Mouse (Mus musculus) midbrain, postnatal 0 days (tissue): ENCODE measurements around the gene Rasgrf1. TPM values are rescaled to one million over a fixed set of nuclear protein-coding genes. Genes with fewer than 3 reads are reported as not detected.

Source experiments
- ATAC-seq: fragments of 200-750 bp; cut with Nextera tagmentation; 2 replicates; pipeline ENCODE4 v1.8.0; 2017; ENCODE audit warnings: moderate number of reproducible peaks, mild to moderate bottlenecking, moderate TSS enrichment, moderate library complexity; ENCODE audit not compliant: low FRiP score
- DNase-seq: peaks from one replicate; pipeline ENCODE4 v3.0.0-alpha.2; 2015; ENCODE audit warnings: low spot score
- H3K27ac ChIP-seq: fragments of 300-500 bp; sonication (generic); 2 replicates; pipeline ENCODE4 v1.5.1; 2014; ENCODE audit warnings: low read depth, mild to moderate bottlenecking, low read length, mixed read lengths
- H3K27me3 ChIP-seq: fragments of 300-500 bp; sonication (generic); 2 replicates; pipeline ENCODE4 v1.6.1; 2014; ENCODE audit warnings: low read length, control low read depth, mixed read lengths; ENCODE audit not compliant: insufficient read depth
- H3K36me3 ChIP-seq: fragments of 300-500 bp; sonication (generic); 2 replicates; pipeline ENCODE4 v1.6.1; 2014; ENCODE audit warnings: low read length, control low read depth, mixed read lengths; ENCODE audit not compliant: insufficient read depth
- H3K4me1 ChIP-seq: fragments of 300-500 bp; sonication (generic); 2 replicates; pipeline ENCODE4 v1.6.1; 2014; ENCODE audit warnings: mild to moderate bottlenecking, control low read depth, antibody characterized with exemption, low read length, mixed read lengths; ENCODE audit not compliant: insufficient read depth
- H3K4me2 ChIP-seq: fragments of 300-500 bp; sonication (generic); 2 replicates; pipeline ENCODE4 v1.6.1; 2014; ENCODE audit warnings: low read depth, mild to moderate bottlenecking, low read length, mixed read lengths; ENCODE audit not compliant: poor library complexity, severe bottlenecking
- H3K4me3 ChIP-seq: fragments of 300-500 bp; sonication (generic); 2 replicates; pipeline ENCODE4 v1.5.1; 2014; ENCODE audit warnings: low read depth, mild to moderate bottlenecking, low read length, moderate library complexity
- H3K9ac ChIP-seq: fragments of 300-500 bp; sonication (generic); replicated peaks from 2 replicates; pipeline ENCODE4 v1.6.1; 2014; ENCODE audit warnings: mild to moderate bottlenecking, low read length, moderate library complexity, mixed read lengths; ENCODE audit not compliant: poor library complexity, severe bottlenecking
- H3K9me3 ChIP-seq: fragments of 300-500 bp; sonication (generic); 2 replicates; pipeline ENCODE4 v1.6.1; 2016; ENCODE audit warnings: low read length, control low read depth
- CTCF ChIP-seq: IDR thresholded peaks from 2 replicates; pipeline ENCODE4 v1.5.1; 2016; ENCODE audit warnings: antibody characterized with exemption, mild to moderate bottlenecking
- WGBS: fragments of 180-500 bp; shearing (Covaris S2); extraction: QIAGEN DNeasy Blood & Tissue Kit; methylation state at CpG from one replicate; pipeline ENCODE4 v1.1.7; 2014; 5-methylcytosine and 5-hydroxymethylcytosine counted together
- polyA plus RNA-seq: library from polyadenylated mRNA; unstranded; fragments of >200 nt; fragmentation: Nextera tagmentation; extraction: Ambion mirVana; gene quantifications from 2 replicates; pipeline ENCODE4 v1.2.1, GENCODE M21; 2015
- total RNA-seq: library from RNA; depleted of rRNA; stranded (reverse); fragments of >200 nt; gene quantifications from 2 replicates; pipeline ENCODE4 v1.2.3, GENCODE M21; 2014

Rasgrf1 gene
- total and polyA plus RNA-seq, 2 experiments from 2014 or later = 24.0 to 40.8 TPM

- Histone ChIP-seq H3K27ac (no peak overlapping the region), H3K9ac (no peak overlapping the region), H3K27me3 (no peaks in the 10 kb centered on the region), H3K4me1 (no peaks in the 10 kb centered on the region), H3K4me3 (no peak overlapping the region), H3K4me2 (no peak overlapping the region), H3K9me3 (no peaks in the 10 kb centered on the region), H3K36me3 (no peaks in the 10 kb centered on the region)
- ATAC-seq = no peak
- no peak for TF ChIP-seq CTCF
- WGBS = 92% methylated on average over 9 of the region's 9 CpGs
- no peak for DNase-seq
These were observed 37.1 kb downstream of the Rasgrf1 start for GRCm38 (mm10) chr9:89946830-89947229.

GRCm38 (mm10) chr9:89948602-89949001, 38.9 kb downstream of the Rasgrf1 start:
- Histone ChIP-seq H3K27me3 (no peaks in the 10 kb centered on the region), H3K9me3 (no peaks in the 10 kb centered on the region), H3K9ac (no peak overlapping the region), H3K4me2 (no peak overlapping the region), H3K36me3 (no peaks in the 10 kb centered on the region), H3K4me1 (no peaks in the 10 kb centered on the region), H3K4me3 (no peak overlapping the region), H3K27ac (no peak overlapping the region)
- WGBS = 69% methylated on average over 5 of the region's 5 CpGs
- no peak for DNase-seq
- ATAC-seq = no peak
- TF ChIP-seq CTCF = no peak

GRCm38 (mm10) chr9:89953596-89954215, 44.0 kb downstream of the Rasgrf1 start:
- WGBS = 96% methylated on average over 22 of the region's 22 CpGs
- Histone ChIP-seq H3K36me3 (no peaks in the 10 kb centered on the region), H3K9me3 (no peaks in the 10 kb centered on the region), H3K27ac (no peak overlapping the region), H3K9ac (no peak overlapping the region), H3K4me2 (no peak overlapping the region), H3K27me3 (no peaks in the 10 kb centered on the region), H3K4me1 (no peaks in the 10 kb centered on the region), H3K4me3 (no peak overlapping the region)
- no peak for ATAC-seq
- DNase-seq = no peak
- TF ChIP-seq CTCF = no peak

GRCm38 (mm10) chr9:89954860-89955479, 45.3 kb downstream of the Rasgrf1 start:
- no peak overlapping the region for H3K27ac ChIP-seq
- TF ChIP-seq CTCF = no peak
- no peak overlapping the region for H3K4me2 ChIP-seq
- 79% methylated on average over 8 of the region's 8 CpGs for WGBS
- ATAC-seq (no peak), DNase-seq (no peak)
- H3K9me3 ChIP-seq = no peaks in the 10 kb centered on the region
- H3K27me3 ChIP-seq = no peaks in the 10 kb centered on the region
- no peak overlapping the region for H3K9ac ChIP-seq
- H3K4me1 ChIP-seq = no peaks in the 10 kb centered on the region
- H3K4me3 ChIP-seq = no peak overlapping the region
- no peaks in the 10 kb centered on the region for H3K36me3 ChIP-seq

- ATAC-seq (no peak), DNase-seq (no peak)
- TF ChIP-seq CTCF = no peak
- no peak overlapping the region for H3K4me3 ChIP-seq
- H3K36me3 ChIP-seq = no peaks in the 10 kb centered on the region
- 83% methylated on average over 2 of the region's 2 CpGs for WGBS
- no peak overlapping the region for H3K9ac ChIP-seq
- no peak overlapping the region for H3K27ac ChIP-seq
- H3K4me1 ChIP-seq = no peaks in the 10 kb centered on the region
- H3K9me3 ChIP-seq = no peaks in the 10 kb centered on the region
- no peaks in the 10 kb centered on the region for H3K27me3 ChIP-seq
- no peak overlapping the region for H3K4me2 ChIP-seq
These were observed 49.3 kb downstream of the Rasgrf1 start for GRCm38 (mm10) chr9:89958959-89959358.

- WGBS = 81% methylated on average over 4 of the region's 4 CpGs
These were observed 54.4 kb downstream of the Rasgrf1 start for GRCm38 (mm10) chr9:89964091-89964490.

More at GRCm38 (mm10) chr9:89964091-89964490, 54.4 kb downstream of the Rasgrf1 start:
- H3K4me3 ChIP-seq = no peak overlapping the region
- no peak overlapping the region for H3K9ac ChIP-seq
- DNase-seq (no peak), ATAC-seq (no peak)
- H3K9me3 ChIP-seq = no peaks in the 10 kb centered on the region
- no peak overlapping the region for H3K27ac ChIP-seq
- no peaks in the 10 kb centered on the region for H3K4me1 ChIP-seq
- TF ChIP-seq CTCF = no peak
- H3K27me3 ChIP-seq = no peaks in the 10 kb centered on the region
- H3K36me3 ChIP-seq = no peaks in the 10 kb centered on the region
- no peak overlapping the region for H3K4me2 ChIP-seq
